Mouse (Mus musculus) lung, adult 2 months (tissue): Measurements from ENCODE around the gene Hmgb3.

ENCODE experiments used
- CTCF ChIP-seq: fragments of 200-500 bp; IDR thresholded peaks from 2 replicates; pipeline ENCODE4 v1.5.1; 2011; ENCODE audit warnings: mild to moderate bottlenecking, low read length, control low read depth; ENCODE audit not compliant: insufficient read depth
- POLR2A ChIP-seq: fragments of 200-500 bp; IDR thresholded peaks from 2 replicates; pipeline ENCODE4 v1.6.1; 2011; ENCODE audit warnings: low read depth, mild to moderate bottlenecking, control low read depth, low read length, borderline replicate concordance; ENCODE audit errors: extremely low read depth

- TF ChIP-seq POLR2A: no peak
- no peak for TF ChIP-seq CTCF
These were observed 27.6 kb upstream of the Hmgb3 start for GRCm38 (mm10) chrX:71528150-71528549.
